Mouse (Mus musculus) megakaryocyte progenitor cell, adult 5-6 weeks (primary cell): ENCODE measurements at regions not wholly inside any gene's neighbourhood (a gene's known extent, or its start where the extent isn't known, plus 50 kb on each side); places are given as distances from the start of the nearest gene placed in this dataset.

ENCODE experiments used
- ATAC-seq: replicated peaks from 2 replicates; pipeline ENCODE4 v1.8.0; 2016; ENCODE audit warnings: mild to moderate bottlenecking, moderate TSS enrichment, inconsistent platforms; ENCODE audit not compliant: poor library complexity

DNA sequence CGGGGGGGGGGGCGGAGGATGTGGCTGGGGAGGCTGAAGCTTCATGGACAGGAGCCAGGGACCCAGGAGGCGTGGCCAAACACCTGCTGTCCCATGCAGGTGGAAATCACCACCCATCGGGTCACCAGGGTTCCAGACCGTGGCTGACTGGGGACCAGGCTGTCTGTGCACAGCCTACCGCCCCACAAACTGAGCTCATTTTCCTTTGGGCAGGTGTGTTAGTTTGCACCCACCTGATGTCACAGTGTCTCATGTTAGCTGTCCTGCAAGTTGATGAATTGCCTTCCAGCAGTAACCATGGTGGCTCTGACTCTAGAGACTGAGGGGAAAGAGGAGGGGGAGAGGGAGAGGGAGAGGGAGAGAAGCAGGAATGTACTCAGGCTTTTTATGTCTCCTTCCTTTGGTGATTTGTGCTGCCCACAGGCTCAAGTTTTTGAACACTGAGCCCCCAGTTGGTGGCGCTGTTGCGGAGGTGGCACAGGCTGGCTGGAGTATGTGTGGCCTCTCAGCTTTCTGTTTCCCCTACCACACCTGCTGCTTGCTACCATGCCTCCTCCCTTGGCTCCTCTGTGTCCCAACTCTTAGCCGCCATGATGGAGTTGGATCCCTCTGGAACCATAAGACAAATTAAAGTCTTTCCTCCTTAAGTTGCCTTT, 107.8 kb upstream of the Man2a1 start:
- peak; percentile 86 for ATAC-seq

- ATAC-seq, result peak; percentile 78
These were observed 101.1 kb upstream of the Man2a1 start for GRCm38 (mm10) chr17:64499281-64499997.

GRCm38 (mm10) chr17:64502376-64502775, 98.2 kb upstream of the Man2a1 start:
- no peak for ATAC-seq

DNA sequence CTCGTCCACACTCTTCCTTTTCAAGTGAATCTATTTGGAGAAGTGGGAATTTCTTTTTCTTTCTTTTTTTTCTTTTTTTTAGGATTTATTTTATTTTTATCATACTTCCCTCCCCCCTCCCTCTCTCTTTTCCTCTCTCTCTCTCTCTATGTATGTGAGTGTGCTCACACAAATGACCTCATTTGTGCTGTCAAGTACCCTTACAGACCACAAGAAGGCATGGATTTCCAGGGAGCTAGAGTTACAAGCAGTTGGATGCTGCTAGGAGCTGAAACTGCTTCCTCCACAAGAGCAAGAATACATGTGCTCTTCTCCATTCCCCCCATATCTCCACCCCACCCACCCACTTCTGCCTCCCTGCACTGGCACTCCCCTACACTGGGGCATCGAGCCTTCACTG, 94.6 kb upstream of the Man2a1 start:
- no peak for ATAC-seq

DNA sequence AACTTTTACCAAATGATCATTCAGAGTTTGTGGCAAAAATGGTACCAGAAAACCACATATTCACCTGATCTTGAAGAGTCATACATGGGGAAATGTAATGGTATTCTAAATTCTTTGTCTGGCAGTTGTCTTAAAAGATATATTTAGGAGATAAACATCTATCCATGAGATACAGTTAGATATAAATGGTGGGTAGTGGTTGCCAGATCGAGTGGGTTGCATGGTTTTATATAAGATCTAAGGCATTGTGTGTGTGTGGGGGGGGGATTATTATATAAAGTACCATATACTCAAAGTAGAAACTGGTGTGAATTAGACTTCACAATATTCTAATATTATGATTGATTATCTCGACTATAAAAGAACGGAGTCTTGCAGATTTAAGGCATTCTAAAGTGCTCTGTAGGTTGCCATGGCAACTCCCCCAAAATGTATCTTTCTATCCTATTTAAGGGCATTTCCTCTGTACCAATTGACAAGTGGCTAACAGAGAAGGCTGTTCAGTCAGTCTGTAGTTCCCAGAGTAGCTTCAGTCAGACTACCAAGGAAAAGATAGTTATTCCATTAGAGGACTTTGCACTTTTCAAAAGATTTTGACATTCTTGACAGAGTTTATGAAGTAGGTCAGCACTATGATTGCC, 89.3 kb upstream of the Man2a1 start:
- no peak for ATAC-seq

DNA sequence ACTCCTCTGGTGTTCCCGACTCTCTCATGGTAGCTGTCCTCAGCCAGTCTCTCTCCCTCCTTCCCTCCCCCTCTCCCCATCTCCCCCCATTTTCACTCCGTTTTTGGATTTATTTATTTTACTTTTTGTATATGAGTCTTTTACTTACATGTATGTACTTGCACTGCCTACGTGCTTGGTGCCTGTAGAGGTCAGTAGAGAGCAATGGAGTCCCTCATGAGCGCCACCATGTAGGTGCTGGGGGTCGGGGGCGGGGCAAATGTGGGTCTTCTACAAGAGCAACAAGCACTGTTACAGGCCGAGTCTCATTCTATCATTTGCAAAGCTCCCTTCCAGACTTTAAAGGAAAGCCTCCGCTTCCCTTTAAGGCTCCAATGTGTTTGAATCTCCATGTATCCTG, 78.3 kb upstream of the Man2a1 start:
- peak; percentile 90 for ATAC-seq

GRCm38 (mm10) chr17:64523899-64524298, 76.6 kb upstream of the Man2a1 start:
- no peak for ATAC-seq

DNA sequence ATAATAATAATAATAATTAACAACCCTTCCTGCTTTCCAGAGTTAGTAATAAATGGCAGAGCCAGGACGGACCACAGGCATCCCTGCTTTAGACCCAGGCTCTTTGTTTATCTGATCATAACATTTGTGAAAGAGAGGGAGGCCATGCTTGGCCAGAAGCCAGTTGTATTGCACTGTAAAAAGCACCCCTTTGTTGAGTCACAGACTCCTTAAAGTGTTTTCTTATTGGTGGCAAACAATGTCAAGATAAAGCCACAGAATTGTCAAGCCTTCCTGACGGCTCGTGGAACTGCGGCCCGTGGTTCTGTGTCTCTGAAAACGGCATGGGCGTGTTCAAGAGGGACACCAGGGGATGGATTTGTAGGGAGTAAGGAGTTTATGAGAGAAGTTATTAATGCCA, 72.7 kb upstream of the Man2a1 start:
- ATAC-seq, result no peak

GRCm38 (mm10) chr17:64528476-64528875, 72.1 kb upstream of the Man2a1 start:
- no peak for ATAC-seq

DNA sequence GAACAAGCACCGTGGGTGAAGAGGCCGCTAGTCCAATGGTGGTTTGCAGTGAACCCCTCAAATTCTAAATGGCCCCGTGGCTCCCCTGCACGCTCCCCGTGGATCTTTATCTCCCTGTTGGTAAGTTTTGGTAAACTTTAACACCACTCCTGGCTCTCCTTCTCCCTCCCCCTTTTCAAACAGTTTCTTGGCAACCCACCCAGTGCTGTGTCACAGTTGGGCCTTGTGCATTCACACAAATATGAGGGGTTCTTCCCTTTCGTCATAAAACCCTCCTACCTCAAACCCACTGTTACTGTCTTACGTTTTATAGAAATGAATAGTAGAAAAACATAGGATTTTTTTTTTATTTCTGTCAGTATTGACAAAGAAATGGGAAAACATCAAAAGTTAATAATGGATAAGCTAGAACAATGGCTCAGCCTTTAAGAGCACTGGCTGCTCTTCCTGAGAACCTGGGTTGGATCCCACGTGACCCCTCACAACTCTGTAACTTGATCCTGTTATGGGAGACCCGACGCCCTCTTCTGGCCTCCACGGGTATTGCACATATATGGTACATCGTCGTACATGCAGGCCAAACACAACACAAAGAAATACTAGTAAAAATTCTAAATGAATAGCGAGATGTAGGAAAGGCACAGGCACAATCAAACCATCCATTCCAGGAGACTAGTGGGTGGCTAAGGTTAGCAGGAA, 71.1 kb upstream of the Man2a1 start:
- ATAC-seq, result peak; percentile 49; the same call in 1 of the 2 replicates

DNA sequence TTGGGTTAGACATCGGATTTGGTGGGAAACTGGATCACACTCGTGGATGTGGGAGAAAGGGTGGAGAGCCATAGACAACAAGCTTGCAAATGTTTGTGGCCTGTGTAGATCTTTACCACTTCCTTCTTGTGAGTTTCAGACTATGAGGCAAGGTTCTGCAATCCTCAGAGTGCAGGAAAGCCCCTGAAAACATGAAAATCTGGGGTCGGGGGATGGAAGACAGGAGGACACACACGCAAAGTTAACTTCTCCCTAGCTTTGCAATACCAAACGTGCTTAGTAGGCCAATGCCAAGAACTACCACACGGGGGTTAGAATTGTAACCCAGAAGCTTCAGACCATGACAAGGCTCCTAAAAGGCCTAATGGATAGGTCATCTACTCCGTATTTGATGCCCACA, 69.4 kb upstream of the Man2a1 start:
- ATAC-seq, result peak; percentile 78

DNA sequence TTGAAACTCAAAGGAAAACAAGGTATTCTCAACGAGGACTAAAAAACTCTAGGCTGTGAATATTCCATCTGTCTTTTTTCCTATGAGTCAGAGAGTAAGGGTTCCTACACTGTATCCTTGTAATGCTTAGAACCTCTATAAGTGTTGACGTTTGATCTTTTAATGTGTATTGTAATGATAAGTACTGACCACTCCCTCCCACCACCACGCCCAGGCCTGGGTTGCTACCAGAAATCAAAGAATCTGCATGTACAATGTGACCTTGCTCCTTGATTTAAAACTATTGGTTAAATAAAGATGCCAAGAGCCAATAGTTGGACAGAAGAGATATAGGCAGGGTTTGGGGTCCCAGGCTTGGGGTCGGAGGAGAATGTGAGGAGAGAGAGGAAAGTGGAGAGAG, 66.2 kb upstream of the Man2a1 start:
- no peak for ATAC-seq

GRCm38 (mm10) chr17:64538520-64538953, 62.0 kb upstream of the Man2a1 start:
- ATAC-seq, result no peak

- no peak for ATAC-seq
These were observed 60.1 kb upstream of the Man2a1 start for GRCm38 (mm10) chr17:64540411-64540810.

DNA sequence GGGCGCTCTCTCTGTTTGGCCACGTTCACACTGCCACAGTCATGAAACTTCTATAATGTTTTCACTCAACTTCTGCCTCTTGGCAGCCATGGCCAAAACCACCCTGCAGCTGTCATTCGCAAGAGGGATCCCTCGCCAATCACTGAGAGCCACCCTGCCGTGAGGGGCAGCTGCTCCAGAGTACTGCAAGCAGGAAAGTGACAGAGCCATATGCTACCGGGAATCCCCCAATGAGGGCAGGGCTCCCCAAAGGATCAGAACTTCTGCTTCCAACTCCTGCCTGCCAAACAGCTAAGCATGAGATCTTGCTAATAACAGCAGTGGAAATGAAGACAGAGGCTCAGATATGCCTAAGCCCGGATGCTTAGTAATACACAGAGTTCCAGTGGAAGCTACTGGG, 52.0 kb upstream of the Man2a1 start:
- no peak for ATAC-seq

DNA sequence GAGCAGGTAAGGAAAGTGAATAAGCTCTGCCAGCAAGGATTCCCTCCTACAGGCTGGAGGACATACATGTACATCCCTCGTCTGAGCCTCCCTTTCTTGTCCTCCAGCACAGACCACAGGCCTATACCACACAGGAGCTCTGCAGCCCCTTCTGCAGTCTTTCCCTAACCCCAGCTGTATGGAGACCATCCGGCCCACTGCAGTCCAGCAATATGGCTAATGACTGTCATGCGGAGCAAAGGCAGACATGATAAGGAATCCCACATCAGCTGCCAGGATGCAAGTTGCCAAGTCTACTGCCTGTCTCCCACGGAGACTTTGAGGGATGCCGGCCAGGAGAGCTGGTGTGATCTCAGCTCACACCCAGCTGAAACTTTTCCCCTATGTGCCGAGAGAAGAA, 50.5 kb upstream of the Man2a1 start:
- ATAC-seq, result no peak
